Mouse (Mus musculus): ENCODE measurements at regions not wholly inside any gene's neighbourhood (a gene's known extent, or its start where the extent isn't known, plus 50 kb on each side); places are given as distances from the start of the nearest gene placed in this dataset.

GRCm38 (mm10) chr13:117152655-117153054 lies 55.7 kb upstream of the Emb start:
- Histone ChIP-seq H3K4me3 (ENCODE audit: low read depth, low read length) (no peak overlapping the region), H3K4me2 (replicated peaks; ENCODE audit: low read depth, low read length) (no peak overlapping the region), H3K27me3 (ENCODE audit: control insufficient read depth, insufficient read depth, low read length) (no peaks in the 10 kb centered on the region), H3K27ac (ENCODE audit: low read depth, low read length) (no peak overlapping the region), H3K9ac (ENCODE audit: low read depth, low read length) (no peak overlapping the region), H3K9me3 (ENCODE audit: control insufficient read depth, low read length) (no peaks in the 10 kb centered on the region), H3K36me3 (ENCODE audit: control insufficient read depth, insufficient read depth, low read length) (no peaks in the 10 kb centered on the region), H3K4me1 (replicated peaks; ENCODE audit: control insufficient read depth, insufficient read depth, low read length) (no peaks in the 10 kb centered on the region)
- ATAC-seq (ENCODE audit: low FRiP score) (no peak), DNase-seq (ENCODE audit: low spot score) (no peak)
- 91% methylated on average over 7 of the region's 7 CpGs for WGBS

DNA sequence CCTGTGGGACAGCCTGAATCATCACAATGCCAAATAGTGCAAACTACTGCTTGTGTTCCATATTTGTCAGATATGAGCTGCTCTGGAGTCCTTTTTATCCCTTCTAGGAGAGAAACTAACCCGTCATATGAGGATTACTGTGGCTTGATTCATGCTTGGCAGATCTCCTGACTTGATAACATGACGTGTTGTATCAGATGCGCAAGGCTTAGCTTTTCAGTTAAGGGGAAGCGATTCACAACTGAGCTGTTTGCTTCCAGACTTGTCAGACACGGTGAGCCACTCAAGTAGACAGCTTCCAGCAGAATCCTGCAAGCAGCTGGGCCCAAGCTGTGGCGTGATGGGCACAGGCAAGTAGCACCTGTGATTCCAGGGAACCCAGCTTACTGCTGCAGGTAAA lies 64.5 kb upstream of the Emb start:
- Histone ChIP-seq H3K4me3 (ENCODE audit: low read depth, low read length) (no peak overlapping the region), H3K27ac (ENCODE audit: low read depth, low read length) (no peak overlapping the region), H3K36me3 (ENCODE audit: control insufficient read depth, insufficient read depth, low read length) (no peaks in the 10 kb centered on the region), H3K27me3 (ENCODE audit: control insufficient read depth, insufficient read depth, low read length) (no peaks in the 10 kb centered on the region), H3K9ac (ENCODE audit: low read depth, low read length) (no peak overlapping the region), H3K4me2 (replicated peaks; ENCODE audit: low read depth, low read length) (no peak overlapping the region), H3K4me1 (replicated peaks; ENCODE audit: control insufficient read depth, insufficient read depth, low read length) (no peaks in the 10 kb centered on the region), H3K9me3 (ENCODE audit: control insufficient read depth, low read length) (no peaks in the 10 kb centered on the region)
- ATAC-seq (ENCODE audit: low FRiP score) (no peak), DNase-seq (ENCODE audit: low spot score) (no peak)
- WGBS, result 87% methylated on average over 6 of the region's 6 CpGs

DNA sequence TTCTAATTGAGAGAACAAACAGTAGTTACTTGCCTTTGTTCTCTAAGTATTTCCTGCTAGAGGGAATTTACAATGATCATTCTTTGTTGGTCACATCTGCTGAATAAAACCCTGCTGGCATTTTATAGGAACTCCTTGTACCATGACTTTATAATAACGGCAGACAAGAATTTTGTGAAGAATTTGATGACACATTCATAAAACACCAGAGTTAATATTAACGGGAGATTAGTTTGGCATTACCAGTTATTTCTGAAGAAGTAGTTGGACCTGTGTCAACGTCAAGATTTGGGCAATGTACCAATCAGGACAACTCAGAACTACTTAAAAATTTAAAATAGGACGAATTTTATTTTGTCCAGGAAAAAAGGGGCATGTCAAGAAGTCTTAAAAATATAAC lies 65.1 kb upstream of the Emb start:
- Histone ChIP-seq H3K27ac (ENCODE audit: low read depth, low read length) (no peak overlapping the region), H3K36me3 (ENCODE audit: control insufficient read depth, insufficient read depth, low read length) (no peaks in the 10 kb centered on the region), H3K9ac (ENCODE audit: low read depth, low read length) (no peak overlapping the region), H3K4me3 (ENCODE audit: low read depth, low read length) (no peak overlapping the region), H3K4me2 (replicated peaks; ENCODE audit: low read depth, low read length) (no peak overlapping the region), H3K27me3 (ENCODE audit: control insufficient read depth, insufficient read depth, low read length) (no peaks in the 10 kb centered on the region), H3K4me1 (replicated peaks; ENCODE audit: control insufficient read depth, insufficient read depth, low read length) (no peaks in the 10 kb centered on the region), H3K9me3 (ENCODE audit: control insufficient read depth, low read length) (no peaks in the 10 kb centered on the region)
- WGBS, result 87% methylated on average over 4 of the region's 4 CpGs
- no peak for ATAC-seq (ENCODE audit: low FRiP score)
- DNase-seq (ENCODE audit: low spot score), result no peak

- H3K4me2 ChIP-seq (replicated peaks; ENCODE audit: low read depth, low read length), result no peak overlapping the region
- no peak overlapping the region for H3K9ac ChIP-seq (ENCODE audit: low read depth, low read length)
- ATAC-seq (ENCODE audit: low FRiP score) (no peak), DNase-seq (ENCODE audit: low spot score) (no peak)
- no peaks in the 10 kb centered on the region for H3K36me3 ChIP-seq (ENCODE audit: control insufficient read depth, insufficient read depth, low read length)
- no peaks in the 10 kb centered on the region for H3K27me3 ChIP-seq (ENCODE audit: control insufficient read depth, insufficient read depth, low read length)
- no peaks in the 10 kb centered on the region for H3K4me1 ChIP-seq (replicated peaks; ENCODE audit: control insufficient read depth, insufficient read depth, low read length)
- WGBS, result 89% methylated on average over 3 of the region's 3 CpGs
- H3K4me3 ChIP-seq (ENCODE audit: low read depth, low read length), result no peak overlapping the region
- no peak overlapping the region for H3K27ac ChIP-seq (ENCODE audit: low read depth, low read length)
- H3K9me3 ChIP-seq (ENCODE audit: control insufficient read depth, low read length), result no peaks in the 10 kb centered on the region
Observed at GRCm38 (mm10) chr13:117134352-117134751, 74.0 kb upstream of the Emb start.

DNA sequence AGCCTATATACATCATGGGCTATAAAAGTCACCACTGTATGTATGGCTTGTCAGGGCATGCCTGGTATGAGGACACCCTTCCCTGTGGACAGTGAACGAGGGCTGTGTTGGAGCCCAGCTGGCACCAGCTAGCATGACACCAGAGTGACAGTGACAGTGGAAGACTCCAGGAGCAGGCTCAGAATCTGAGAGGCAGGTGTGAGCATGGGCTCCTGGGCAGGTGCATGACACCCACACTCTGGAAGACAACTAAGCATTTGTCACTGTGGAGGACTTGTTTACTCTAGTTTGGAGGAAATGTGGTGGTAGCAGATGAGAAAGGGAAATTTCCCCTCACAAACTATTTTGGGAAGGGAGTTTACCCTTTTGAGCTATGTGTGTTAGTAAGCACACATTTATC lies 76.2 kb upstream of the Emb start:
- no peak overlapping the region for H3K27ac ChIP-seq (ENCODE audit: low read depth, low read length)
- ATAC-seq (ENCODE audit: low FRiP score) (no peak), DNase-seq (ENCODE audit: low spot score) (no peak)
- no peak overlapping the region for H3K9ac ChIP-seq (ENCODE audit: low read depth, low read length)
- H3K9me3 ChIP-seq (ENCODE audit: control insufficient read depth, low read length), result no peaks in the 10 kb centered on the region
- no peaks in the 10 kb centered on the region for H3K36me3 ChIP-seq (ENCODE audit: control insufficient read depth, insufficient read depth, low read length)
- no peak overlapping the region for H3K4me2 ChIP-seq (replicated peaks; ENCODE audit: low read depth, low read length)
- no peaks in the 10 kb centered on the region for H3K4me1 ChIP-seq (replicated peaks; ENCODE audit: control insufficient read depth, insufficient read depth, low read length)
- H3K27me3 ChIP-seq (ENCODE audit: control insufficient read depth, insufficient read depth, low read length), result no peaks in the 10 kb centered on the region
- H3K4me3 ChIP-seq (ENCODE audit: low read depth, low read length), result no peak overlapping the region
- 83% methylated on average over 1 of the region's 1 CpGs for WGBS

GRCm38 (mm10) chr13:117127813-117128549 lies 80.4 kb upstream of the Emb start:
- DNase-seq (ENCODE audit: low spot score) (no peak), ATAC-seq (ENCODE audit: low FRiP score) (no peak)
- no peak overlapping the region for H3K4me2 ChIP-seq (replicated peaks; ENCODE audit: low read depth, low read length)
- no peak overlapping the region for H3K27ac ChIP-seq (ENCODE audit: low read depth, low read length)
- WGBS, result 88% methylated on average over 12 of the region's 12 CpGs
- H3K4me3 ChIP-seq (ENCODE audit: low read depth, low read length), result no peak overlapping the region
- no peaks in the 10 kb centered on the region for H3K27me3 ChIP-seq (ENCODE audit: control insufficient read depth, insufficient read depth, low read length)
- no peaks in the 10 kb centered on the region for H3K36me3 ChIP-seq (ENCODE audit: control insufficient read depth, insufficient read depth, low read length)
- no peak overlapping the region for H3K9ac ChIP-seq (ENCODE audit: low read depth, low read length)
- no peaks in the 10 kb centered on the region for H3K9me3 ChIP-seq (ENCODE audit: control insufficient read depth, low read length)
- no peaks in the 10 kb centered on the region for H3K4me1 ChIP-seq (replicated peaks; ENCODE audit: control insufficient read depth, insufficient read depth, low read length)

DNA sequence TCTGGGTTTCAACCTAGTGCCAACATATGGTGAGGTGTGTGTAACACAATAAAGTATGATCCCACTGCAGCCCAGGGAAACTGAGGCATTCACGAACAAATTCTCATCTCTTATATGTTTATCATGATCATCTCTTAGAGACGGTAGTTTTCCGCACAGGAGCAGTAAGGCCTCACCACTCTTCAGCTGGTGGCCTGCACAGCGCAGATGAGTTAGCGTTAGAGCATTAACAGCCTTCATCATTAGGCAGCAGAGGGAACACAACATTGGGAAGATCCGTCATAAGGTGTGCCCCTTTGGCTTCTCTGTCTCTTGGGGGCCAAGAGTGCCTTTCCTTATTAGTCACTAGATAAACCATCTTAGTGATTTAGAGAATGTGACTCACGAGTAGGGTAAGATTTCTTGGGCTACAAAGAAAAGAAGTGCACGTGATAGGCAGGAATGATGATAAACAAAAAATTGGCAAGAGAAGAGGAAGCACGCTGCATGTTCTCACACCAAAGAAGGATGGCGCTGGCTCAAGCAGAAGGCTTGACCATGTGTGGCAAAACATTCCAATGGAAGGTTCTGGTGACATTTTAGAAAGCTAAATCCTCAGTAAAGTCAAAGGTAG lies 81.1 kb upstream of the Emb start:
- DNase-seq (ENCODE audit: low spot score) (no peak), ATAC-seq (ENCODE audit: low FRiP score) (no peak)
- no peak overlapping the region for H3K9ac ChIP-seq (ENCODE audit: low read depth, low read length)
- no peaks in the 10 kb centered on the region for H3K4me1 ChIP-seq (replicated peaks; ENCODE audit: control insufficient read depth, insufficient read depth, low read length)
- H3K4me3 ChIP-seq (ENCODE audit: low read depth, low read length), result no peak overlapping the region
- H3K4me2 ChIP-seq (replicated peaks; ENCODE audit: low read depth, low read length), result no peak overlapping the region
- WGBS, result 90% methylated on average over 10 of the region's 10 CpGs
- no peaks in the 10 kb centered on the region for H3K36me3 ChIP-seq (ENCODE audit: control insufficient read depth, insufficient read depth, low read length)
- no peaks in the 10 kb centered on the region for H3K27me3 ChIP-seq (ENCODE audit: control insufficient read depth, insufficient read depth, low read length)
- no peak overlapping the region for H3K27ac ChIP-seq (ENCODE audit: low read depth, low read length)
- no peaks in the 10 kb centered on the region for H3K9me3 ChIP-seq (ENCODE audit: control insufficient read depth, low read length)

DNA sequence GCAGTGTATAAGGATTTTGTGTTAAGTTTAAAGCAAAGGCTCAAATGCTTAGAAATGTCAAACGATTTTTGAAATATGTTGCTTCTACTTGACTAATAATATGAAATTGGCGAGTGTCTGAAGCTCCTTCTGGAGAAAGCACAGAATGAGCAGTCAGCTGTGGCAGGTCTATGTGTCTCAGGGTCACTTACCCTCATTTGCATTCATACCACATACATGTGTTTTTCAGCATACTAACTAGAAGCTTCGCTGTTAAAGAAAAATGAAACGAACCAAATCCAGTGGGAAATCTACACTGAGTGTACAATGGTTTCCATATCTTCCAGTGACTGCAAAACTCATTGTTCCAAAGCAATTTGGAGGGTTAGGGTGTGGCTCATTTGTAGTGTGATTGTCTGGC lies 88.7 kb upstream of the Emb start:
- ATAC-seq (ENCODE audit: low FRiP score), result peak; percentile 73
- 77% methylated on average over 4 of the region's 4 CpGs for WGBS

GRCm38 (mm10) chr13:117114797-117115196 lies 89.5 kb upstream of the Parp8 start:
- no peaks in the 10 kb centered on the region for H3K4me1 ChIP-seq (replicated peaks; ENCODE audit: control insufficient read depth, insufficient read depth, low read length)
- no peak overlapping the region for H3K27ac ChIP-seq (ENCODE audit: low read depth, low read length)
- WGBS, result 93% methylated on average over 5 of the region's 5 CpGs
- H3K4me3 ChIP-seq (ENCODE audit: low read depth, low read length), result no peak overlapping the region
- no peak overlapping the region for H3K9ac ChIP-seq (ENCODE audit: low read depth, low read length)
- no peaks in the 10 kb centered on the region for H3K36me3 ChIP-seq (ENCODE audit: control insufficient read depth, insufficient read depth, low read length)
- no peaks in the 10 kb centered on the region for H3K9me3 ChIP-seq (ENCODE audit: control insufficient read depth, low read length)
- ATAC-seq (ENCODE audit: low FRiP score) (no peak), DNase-seq (ENCODE audit: low spot score) (no peak)
- H3K27me3 ChIP-seq (ENCODE audit: control insufficient read depth, insufficient read depth, low read length), result no peaks in the 10 kb centered on the region
- H3K4me2 ChIP-seq (replicated peaks; ENCODE audit: low read depth, low read length), result no peak overlapping the region

More for the DNA sequence above, 88.7 kb upstream of the Emb start:
- no peaks in the 10 kb centered on the region for H3K9me3 ChIP-seq (ENCODE audit: control insufficient read depth, low read length)
- H3K36me3 ChIP-seq (ENCODE audit: control insufficient read depth, insufficient read depth, low read length), result no peaks in the 10 kb centered on the region
- H3K4me2 ChIP-seq (replicated peaks; ENCODE audit: low read depth, low read length), result no peak overlapping the region
- DNase-seq (ENCODE audit: low spot score), result peak; percentile 5
- no peak overlapping the region for H3K27ac ChIP-seq (ENCODE audit: low read depth, low read length)
- no peak overlapping the region for H3K4me3 ChIP-seq (ENCODE audit: low read depth, low read length)
- no peaks in the 10 kb centered on the region for H3K27me3 ChIP-seq (ENCODE audit: control insufficient read depth, insufficient read depth, low read length)
- H3K4me1 ChIP-seq (replicated peaks; ENCODE audit: control insufficient read depth, insufficient read depth, low read length), result no peaks in the 10 kb centered on the region
- no peak overlapping the region for H3K9ac ChIP-seq (ENCODE audit: low read depth, low read length)

Data from hindbrain, embryonic 11.5 days (tissue).